Mouse (Mus musculus) embryonic facial prominence, embryonic 13.5 days (tissue): Measurements from ENCODE around the gene Ccr7. TPM values are rescaled to one million over a fixed set of nuclear protein-coding genes. Genes with fewer than 3 reads are reported as not detected.

Experiments
- ATAC-seq: fragments of 200-750 bp; cut with Nextera tagmentation; 2 replicates; pipeline ENCODE4 v1.8.0; 2017; ENCODE audit warnings: low read depth; ENCODE audit not compliant: insufficient number of reproducible peaks, insufficient read depth, low FRiP score, low TSS enrichment
- H3K27ac ChIP-seq: fragments of 300-500 bp; sonication (generic); 2 replicates; pipeline ENCODE4 v1.5.1; 2015; ENCODE audit warnings: moderate library complexity, mild to moderate bottlenecking, inconsistent platforms
- H3K27me3 ChIP-seq: fragments of 300-500 bp; sonication (generic); 2 replicates; pipeline ENCODE4 v1.6.1; 2015; ENCODE audit warnings: mild to moderate bottlenecking, inconsistent platforms
- H3K36me3 ChIP-seq: fragments of 300-500 bp; sonication (generic); 2 replicates; pipeline ENCODE4 v1.6.1; 2015; ENCODE audit warnings: mild to moderate bottlenecking, inconsistent platforms
- H3K4me1 ChIP-seq: fragments of 300-500 bp; sonication (generic); 2 replicates; pipeline ENCODE4 v1.6.1; 2015; ENCODE audit warnings: inconsistent platforms
- H3K4me2 ChIP-seq: fragments of 300-500 bp; sonication (generic); 2 replicates; pipeline ENCODE4 v1.6.1; 2015; ENCODE audit warnings: moderate library complexity, mild to moderate bottlenecking, inconsistent platforms
- H3K4me3 ChIP-seq: fragments of 300-500 bp; sonication (generic); 2 replicates; pipeline ENCODE4 v1.5.1; 2015; ENCODE audit warnings: mild to moderate bottlenecking, inconsistent platforms
- H3K9ac ChIP-seq: fragments of 300-500 bp; sonication (generic); 2 replicates; pipeline ENCODE4 v1.6.1; 2015; ENCODE audit warnings: mild to moderate bottlenecking, inconsistent platforms
- H3K9me3 ChIP-seq: fragments of 300-500 bp; sonication (generic); 2 replicates; pipeline ENCODE4 v1.6.1; 2016; ENCODE audit warnings: inconsistent platforms
- WGBS: fragments of 180-500 bp; shearing (Covaris S2); methylation state at CpG from one replicate; pipeline ENCODE4 v1.1.7; 2015; ENCODE audit warnings: mixed read lengths; 5-methylcytosine and 5-hydroxymethylcytosine counted together
- polyA plus RNA-seq: library from polyadenylated mRNA; unstranded; fragments of >200 nt; fragmentation: Nextera tagmentation; extraction: Ambion mirVana; gene quantifications from 2 replicates; pipeline ENCODE4 v1.2.1, GENCODE M21; 2015

Gene Ccr7
- polyA plus RNA-seq, 1 experiment from 2014 or later, result 0.30 TPM

DNA sequence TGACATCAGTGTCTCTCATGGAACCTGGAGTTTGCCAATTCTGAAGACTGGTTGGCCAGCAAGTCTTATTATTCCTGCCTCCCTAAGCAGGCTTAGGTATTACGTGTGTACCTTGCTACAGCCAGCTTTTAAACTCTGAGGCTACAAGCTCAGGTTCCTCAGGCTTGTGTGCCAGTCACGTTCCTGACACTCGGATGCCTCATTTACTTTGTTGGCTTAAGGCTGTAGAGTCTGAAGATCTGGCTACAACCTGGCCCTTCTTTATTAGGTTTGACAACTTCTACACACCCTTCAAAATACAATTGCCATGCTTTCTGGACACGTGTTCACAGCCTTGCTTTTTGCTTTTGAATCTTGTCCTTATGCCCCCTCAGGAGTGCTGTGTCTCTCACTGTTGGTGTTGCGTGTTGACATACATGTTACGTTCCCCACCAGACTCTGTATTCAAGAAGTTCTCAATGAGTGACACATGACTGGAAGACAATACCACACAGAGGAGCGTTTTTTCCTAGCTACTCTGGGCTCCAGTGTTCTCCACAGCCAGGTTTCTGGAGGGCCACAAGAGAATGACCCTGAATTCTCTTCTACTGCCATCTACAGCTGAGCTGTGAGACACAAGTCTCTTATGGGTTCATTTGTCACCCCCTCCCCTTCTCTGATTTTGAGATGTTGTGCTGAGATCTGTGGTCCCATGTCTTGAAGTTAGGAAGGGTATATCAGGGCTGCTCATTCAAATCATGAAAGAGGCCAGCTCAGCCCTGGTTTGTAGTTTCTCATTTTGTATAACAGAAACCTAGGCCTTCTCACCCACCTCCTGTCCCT is 2.3 kb downstream of the Ccr7 start:
- H3K36me3 ChIP-seq, result no peaks in the 10 kb centered on the region

DNA sequence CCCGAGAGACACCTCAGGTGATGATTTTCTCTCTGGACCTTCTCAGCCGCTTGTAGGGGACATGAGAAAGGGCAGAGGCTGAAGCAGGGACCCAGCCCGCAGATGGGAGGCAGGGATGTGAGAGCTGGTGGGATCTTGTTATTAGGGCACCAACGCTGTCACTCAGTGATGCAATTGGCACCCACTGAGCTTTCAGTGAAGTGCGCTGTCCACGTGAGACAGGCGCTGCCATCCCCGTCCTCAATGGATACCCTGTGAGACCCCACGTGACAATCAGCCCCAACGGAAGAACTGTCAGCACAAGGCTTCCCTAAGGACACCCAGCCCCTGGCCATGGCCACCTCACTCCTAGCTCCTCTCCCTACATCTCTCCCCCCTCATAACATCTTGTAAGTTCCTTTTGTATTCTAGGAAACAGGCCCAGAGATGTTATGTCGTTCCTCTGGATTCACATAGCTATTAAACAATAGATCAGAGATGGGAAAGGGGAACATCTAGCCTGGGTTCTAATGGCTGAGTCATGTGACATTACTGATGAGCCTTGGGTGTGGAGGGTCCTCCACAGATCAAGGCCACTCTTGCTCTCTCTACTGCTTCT is 3.4 kb downstream of the Ccr7 start:
- no peak overlapping the region for H3K9ac ChIP-seq
- no peaks in the 10 kb centered on the region for H3K9me3 ChIP-seq
- no peaks in the 10 kb centered on the region for H3K27me3 ChIP-seq
- no peak overlapping the region for H3K4me2 ChIP-seq
- no peaks in the 10 kb centered on the region for H3K36me3 ChIP-seq
- peaks cover 38% of the 10 kb centered on the region for H3K4me1 ChIP-seq
- no peak for ATAC-seq
- no peak overlapping the region for H3K4me3 ChIP-seq
- H3K27ac ChIP-seq, result no peak overlapping the region
- WGBS, result 74% methylated on average over 11 of the region's 11 CpGs

More for the DNA sequence above, 2.3 kb downstream of the Ccr7 start:
- Histone ChIP-seq H3K9me3 (no peaks in the 10 kb centered on the region), H3K27me3 (no peaks in the 10 kb centered on the region), H3K4me1 (peaks cover 28% of the 10 kb centered on the region), H3K27ac (no peak overlapping the region), H3K9ac (no peak overlapping the region), H3K4me2 (no peak overlapping the region), H3K4me3 (no peak overlapping the region)
- 82% methylated on average over 7 of the region's 7 CpGs for WGBS
- no peak for ATAC-seq

DNA sequence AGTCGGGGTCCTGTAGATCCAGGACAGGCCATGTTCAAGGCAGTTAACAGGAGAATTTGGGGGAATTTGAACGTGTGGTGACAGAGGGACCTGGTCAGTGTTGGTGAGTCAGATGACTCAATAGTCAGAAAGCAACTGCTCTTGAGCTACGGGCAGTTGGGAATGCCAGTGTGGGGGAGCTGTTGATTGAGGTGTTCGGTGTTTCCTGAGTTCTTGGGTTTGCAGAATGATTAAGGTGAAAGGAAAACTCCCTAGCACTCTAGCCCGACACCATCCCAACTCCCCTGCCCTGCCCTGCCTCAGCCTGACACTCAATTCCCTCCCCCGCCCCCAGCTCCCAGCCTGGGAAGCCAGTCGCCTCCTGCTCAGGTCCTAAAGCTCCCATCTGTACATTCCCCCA is 4.0 kb downstream of the Ccr7 start:
- Histone ChIP-seq H3K9ac (no peak overlapping the region), H3K4me2 (no peak overlapping the region), H3K4me1 (peaks cover 42% of the 10 kb centered on the region), H3K36me3 (no peaks in the 10 kb centered on the region), H3K27me3 (no peaks in the 10 kb centered on the region), H3K4me3 (no peak overlapping the region), H3K27ac (no peak overlapping the region; the same call in 1 of the 2 replicates), H3K9me3 (no peaks in the 10 kb centered on the region)
- WGBS, result 61% methylated on average over 7 of the region's 7 CpGs
- no peak for ATAC-seq

DNA sequence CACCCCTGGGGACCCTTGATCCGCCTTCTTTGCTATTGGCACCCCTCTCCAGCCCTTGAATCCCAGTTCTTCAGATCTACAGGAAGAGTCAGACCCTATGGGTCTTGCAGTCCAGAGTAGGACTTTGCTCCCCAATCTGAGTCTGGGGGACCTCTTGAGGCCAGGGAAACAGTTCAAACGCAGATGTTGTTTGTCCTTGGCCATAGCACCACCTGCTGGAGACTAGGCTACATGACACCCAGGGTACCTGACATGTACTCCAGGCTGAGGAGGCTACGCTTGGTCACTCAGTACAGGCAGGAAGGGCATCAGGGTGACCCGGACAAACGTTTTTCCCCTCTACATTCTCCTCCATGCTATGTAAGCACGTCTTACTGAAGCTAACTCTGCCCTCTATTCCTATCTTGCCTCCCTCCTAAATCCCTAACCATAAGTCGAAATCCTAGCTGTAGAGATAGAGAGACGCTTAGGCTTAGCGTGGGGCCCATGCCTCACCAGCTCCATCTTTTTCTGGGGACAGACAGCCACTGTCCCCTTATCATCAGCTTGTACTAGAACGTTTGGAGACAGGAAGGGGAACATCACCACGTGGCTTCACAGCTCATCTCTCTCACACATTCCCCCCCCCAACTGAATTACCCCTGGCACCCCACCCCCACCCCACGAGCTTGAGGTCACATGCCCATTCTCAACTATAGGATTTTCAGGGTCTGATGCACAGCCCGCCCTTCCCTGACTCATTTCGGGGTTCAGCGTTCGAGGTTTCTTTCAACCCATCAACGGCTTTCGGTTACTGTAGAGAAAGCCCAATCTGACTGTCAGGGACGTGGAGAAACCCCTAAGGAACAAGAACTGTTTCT is 4.7 kb downstream of the Ccr7 start:
- Histone ChIP-seq H3K36me3 (no peaks in the 10 kb centered on the region), H3K9ac (0 out of 2 replicates have a peak overlapping the region, but pooled peaks have one; percentile 16), H3K27me3 (no peaks in the 10 kb centered on the region), H3K4me1 (peaks cover 42% of the 10 kb centered on the region), H3K4me3 (no peak overlapping the region), H3K27ac (peak overlapping the region; percentile 97), H3K9me3 (no peaks in the 10 kb centered on the region), H3K4me2 (peak overlapping the region; percentile 41)
- 47% methylated on average over 19 of the region's 19 CpGs for WGBS
- no peak for ATAC-seq

DNA sequence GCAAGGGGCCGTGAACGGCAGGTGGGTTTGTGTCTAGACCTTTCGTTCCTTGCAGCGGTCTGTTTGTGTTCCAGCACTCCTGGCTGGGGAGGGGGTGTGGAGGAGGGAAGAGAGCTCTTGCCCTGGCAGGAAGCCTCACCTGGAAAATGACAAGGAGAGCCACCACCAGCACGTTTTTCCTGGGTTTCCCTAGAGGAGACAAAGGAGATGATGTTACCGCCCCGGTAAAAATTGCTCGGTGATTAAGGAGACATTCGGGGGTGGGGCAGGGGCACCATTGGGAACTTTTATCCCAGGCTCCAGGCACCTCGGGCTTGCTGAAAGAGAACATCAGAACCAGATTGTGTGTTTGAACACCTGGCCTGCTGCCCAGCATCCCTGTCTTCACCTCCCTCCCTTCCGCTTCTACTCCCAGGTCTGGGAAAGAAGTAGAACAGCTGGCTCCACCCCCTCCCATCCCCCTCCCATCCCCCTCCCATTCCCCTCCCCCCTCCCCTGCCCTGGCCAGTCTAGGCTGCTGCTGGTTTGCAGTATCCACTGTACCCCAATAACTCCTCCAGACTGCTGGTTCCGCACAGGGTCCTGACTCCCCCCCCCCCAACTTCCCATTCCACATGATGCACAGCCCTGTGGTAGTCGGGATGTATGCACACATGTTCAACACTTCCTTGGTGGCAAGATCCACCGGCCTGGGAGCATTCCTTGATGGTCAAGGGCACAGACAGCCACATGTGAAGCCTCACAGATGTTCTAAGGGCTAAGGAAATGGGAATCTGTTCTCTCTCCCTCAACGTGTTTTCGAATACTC is 5.8 kb downstream of the Ccr7 start:
- Histone ChIP-seq H3K27ac (peak overlapping the region; percentile 97), H3K9ac (peak overlapping the region; percentile 53; the same call in 1 of the 2 replicates), H3K4me1 (peaks cover 53% of the 10 kb centered on the region), H3K9me3 (no peaks in the 10 kb centered on the region), H3K36me3 (no peaks in the 10 kb centered on the region), H3K4me2 (peak overlapping the region; percentile 41), H3K27me3 (no peaks in the 10 kb centered on the region), H3K4me3 (peak overlapping the region; percentile 6; the same call in 1 of the 2 replicates)
- 7% methylated on average over 16 of the region's 16 CpGs for WGBS
- peak; percentile 49; the same call in 1 of the 2 replicates for ATAC-seq

DNA sequence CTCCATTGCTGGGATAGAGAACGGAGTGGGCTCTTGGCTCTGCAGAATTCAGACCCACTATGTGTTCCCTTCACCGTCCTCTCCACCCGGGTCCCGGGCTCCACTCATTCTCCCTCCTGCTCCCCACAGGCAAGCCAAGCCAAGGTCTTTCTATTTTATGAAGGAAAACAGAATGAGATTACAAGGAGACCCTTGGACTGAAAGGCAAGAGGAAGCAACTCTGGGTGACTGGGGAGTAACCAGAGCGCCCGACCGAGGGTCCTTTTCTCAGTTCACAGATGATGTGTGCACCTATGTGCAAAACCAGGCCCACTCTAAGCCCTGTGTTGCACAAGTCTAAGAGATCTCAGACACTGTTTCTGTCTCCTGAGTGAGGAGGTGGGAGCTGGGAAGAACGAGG is 6.5 kb downstream of the Ccr7 start:
- WGBS, result 44% methylated on average over 8 of the region's 8 CpGs
- peak overlapping the region; percentile 41 for H3K4me2 ChIP-seq
- H3K27me3 ChIP-seq, result no peaks in the 10 kb centered on the region
- ATAC-seq, result no peak
- no peaks in the 10 kb centered on the region for H3K36me3 ChIP-seq
- no peaks in the 10 kb centered on the region for H3K9me3 ChIP-seq
- H3K4me3 ChIP-seq, result 0 out of 2 replicates have a peak overlapping the region, but pooled peaks have one; percentile 6
- peak overlapping the region; percentile 53; the same call in 1 of the 2 replicates for H3K9ac ChIP-seq
- H3K4me1 ChIP-seq, result peaks cover 60% of the 10 kb centered on the region
- peak overlapping the region; percentile 97 for H3K27ac ChIP-seq

DNA sequence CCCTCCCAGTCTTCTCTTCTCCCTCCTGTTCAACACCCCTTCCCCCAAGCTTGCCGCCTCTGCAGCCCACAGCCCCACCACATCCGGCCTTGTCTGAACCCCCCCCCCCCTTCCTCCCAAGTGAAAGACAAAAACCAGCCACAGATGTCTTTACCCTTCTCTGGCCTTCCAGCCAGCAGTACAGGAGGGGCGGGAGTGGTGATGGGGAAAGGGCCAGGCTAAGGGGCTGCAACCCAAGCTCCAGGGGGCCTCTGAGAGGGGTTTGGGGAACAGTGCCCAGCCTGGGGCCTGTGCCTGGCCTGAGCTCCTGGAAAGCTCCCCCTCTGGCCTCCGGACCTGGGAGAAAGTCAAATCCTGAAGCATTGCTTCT is 7.0 kb downstream of the Ccr7 start:
- Histone ChIP-seq H3K4me3 (no peak overlapping the region), H3K4me2 (peak overlapping the region; percentile 41), H3K27me3 (no peaks in the 10 kb centered on the region), H3K9ac (peak overlapping the region; percentile 53; the same call in 1 of the 2 replicates), H3K9me3 (no peaks in the 10 kb centered on the region), H3K36me3 (no peaks in the 10 kb centered on the region), H3K4me1 (peaks cover 65% of the 10 kb centered on the region), H3K27ac (peak overlapping the region; percentile 97)
- 11% methylated on average over 4 of the region's 4 CpGs for WGBS
- ATAC-seq, result peak; percentile 56

DNA sequence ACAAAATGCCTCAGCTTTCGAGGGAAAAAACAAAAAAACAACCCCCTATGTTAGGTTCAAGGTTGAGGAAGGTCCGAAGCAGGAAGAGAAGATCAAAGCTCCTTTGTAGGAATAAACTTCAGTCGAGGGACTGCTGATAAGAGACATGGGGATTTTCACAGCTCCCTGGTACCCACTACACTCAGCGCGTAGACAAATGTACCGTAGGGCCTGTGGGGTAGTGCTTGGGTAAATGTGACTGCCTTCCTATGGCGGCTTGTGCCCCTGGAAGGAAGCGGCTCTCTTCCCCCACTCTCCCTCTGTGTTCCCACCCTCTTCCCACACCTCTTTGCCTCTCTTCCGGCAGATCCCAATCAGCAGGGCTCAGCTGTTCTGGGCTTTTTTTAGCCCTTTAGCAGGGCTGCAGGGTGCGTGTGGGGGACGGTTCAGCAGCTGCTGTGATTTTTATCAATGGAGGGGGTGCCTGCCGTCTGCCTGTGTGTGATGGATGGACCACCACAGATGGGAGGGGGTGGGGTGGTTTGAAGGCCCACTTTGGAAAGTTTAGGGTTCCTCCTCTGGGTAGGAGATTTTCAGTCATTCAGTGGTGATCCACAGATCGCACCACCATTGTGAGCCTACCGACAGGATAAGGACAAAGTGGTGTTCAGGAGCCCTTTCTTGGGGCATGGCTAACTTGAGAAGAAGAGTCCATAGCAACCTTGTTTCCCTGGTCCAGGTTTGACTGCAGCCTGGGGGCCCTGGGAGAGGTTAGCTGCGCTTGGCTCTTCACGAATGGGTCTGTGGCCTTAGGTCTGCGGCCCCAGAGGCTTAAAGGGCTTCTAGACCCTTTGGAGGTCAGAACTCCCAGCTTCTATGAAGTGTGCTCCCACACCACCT is 7.6 kb downstream of the Ccr7 start:
- Histone ChIP-seq H3K4me3 (no peak overlapping the region), H3K4me1 (peaks cover 71% of the 10 kb centered on the region), H3K27ac (peak overlapping the region; percentile 97), H3K36me3 (no peaks in the 10 kb centered on the region), H3K27me3 (no peaks in the 10 kb centered on the region), H3K9ac (peak overlapping the region; percentile 51; the same call in 1 of the 2 replicates), H3K9me3 (no peaks in the 10 kb centered on the region), H3K4me2 (peak overlapping the region; percentile 41; the same call in 1 of the 2 replicates)
- no peak for ATAC-seq
- 35% methylated on average over 17 of the region's 17 CpGs for WGBS

DNA sequence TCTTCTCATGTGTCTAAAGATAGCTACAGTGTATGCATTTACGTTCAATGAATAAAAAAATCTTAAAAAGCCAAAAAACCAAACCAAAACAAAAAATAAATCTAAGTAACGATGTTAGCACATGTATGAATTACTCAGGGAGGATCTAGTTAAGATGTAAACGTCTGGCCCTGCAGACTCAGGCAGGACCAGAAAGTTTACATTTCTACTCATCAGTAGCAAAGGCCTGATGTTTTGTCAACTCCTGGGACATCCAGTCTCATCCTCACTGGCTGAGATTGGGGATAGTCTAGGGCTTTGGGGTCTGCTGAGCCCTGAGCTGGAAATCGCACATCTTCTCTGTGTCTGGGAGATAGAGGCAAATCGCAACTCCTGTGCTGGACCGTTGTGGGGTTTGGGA is 8.3 kb downstream of the Ccr7 start:
- Histone ChIP-seq H3K4me3 (no peak overlapping the region), H3K9ac (no peak overlapping the region), H3K9me3 (no peaks in the 10 kb centered on the region), H3K27ac (peak overlapping the region; percentile 97), H3K4me1 (peaks cover 78% of the 10 kb centered on the region), H3K36me3 (no peaks in the 10 kb centered on the region), H3K4me2 (no peak overlapping the region), H3K27me3 (no peaks in the 10 kb centered on the region)
- 70% methylated on average over 6 of the region's 6 CpGs for WGBS
- ATAC-seq, result no peak

DNA sequence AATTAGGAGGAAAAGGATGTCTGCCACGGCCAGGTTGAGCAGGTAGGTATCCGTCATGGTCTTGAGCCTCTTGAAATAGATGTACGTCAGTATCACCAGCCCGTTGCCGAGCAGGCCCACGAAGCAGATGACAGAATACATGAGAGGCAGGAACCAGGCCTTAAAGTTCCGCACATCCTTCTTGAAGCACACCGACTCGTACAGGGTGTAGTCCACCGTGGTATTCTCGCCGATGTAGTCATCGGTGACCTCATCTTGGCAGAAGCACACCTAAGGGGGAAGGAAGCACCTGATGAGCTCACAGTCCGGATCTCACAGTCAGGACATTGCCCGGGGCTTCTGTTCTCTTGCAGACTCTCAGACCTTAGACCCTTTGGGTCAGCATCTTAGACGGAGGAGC is 9.1 kb downstream of the Ccr7 start:
- H3K36me3 ChIP-seq, result no peaks in the 10 kb centered on the region
- H3K27ac ChIP-seq, result peak overlapping the region; percentile 97; the same call in 1 of the 2 replicates
- no peak overlapping the region for H3K9ac ChIP-seq
- H3K27me3 ChIP-seq, result no peaks in the 10 kb centered on the region
- WGBS, result 92% methylated on average over 16 of the region's 16 CpGs
- H3K9me3 ChIP-seq, result no peaks in the 10 kb centered on the region
- H3K4me1 ChIP-seq, result peaks cover 80% of the 10 kb centered on the region
- no peak for ATAC-seq
- no peak overlapping the region for H3K4me2 ChIP-seq
- no peak overlapping the region for H3K4me3 ChIP-seq
